Mouse (Mus musculus) myocyte (in vitro differentiated cells): ENCODE data around the gene BC048403.

Experiments
- MAX ChIP-seq: IDR thresholded peaks from one replicate; pipeline ENCODE4 v1.6.1; 2011; ENCODE audit warnings: low read depth, mild to moderate bottlenecking, control low read depth
- MYOG ChIP-seq, 3 experiments: IDR thresholded peaks; one replicate each; pipeline ENCODE4 v1.6.1; 2011; ENCODE audit warnings: control low read depth in 2 of 3, low read depth in 2 of 3, mild to moderate bottlenecking in 2 of 3; ENCODE audit not compliant: insufficient read length in 2 of 3, control insufficient read depth in 1 of 3, insufficient read depth in 1 of 3
- POLR2A ChIP-seq: IDR thresholded peaks from one replicate; pipeline ENCODE4 v1.6.1; 2011; ENCODE audit warnings: low read depth, mild to moderate bottlenecking, control low read depth, moderate library complexity; ENCODE audit not compliant: insufficient read length
- TCF12 ChIP-seq: IDR thresholded peaks from one replicate; pipeline ENCODE4 v1.6.1; 2011; ENCODE audit warnings: mild to moderate bottlenecking, control low read depth; ENCODE audit not compliant: poor library complexity, insufficient read depth, severe bottlenecking

DNA sequence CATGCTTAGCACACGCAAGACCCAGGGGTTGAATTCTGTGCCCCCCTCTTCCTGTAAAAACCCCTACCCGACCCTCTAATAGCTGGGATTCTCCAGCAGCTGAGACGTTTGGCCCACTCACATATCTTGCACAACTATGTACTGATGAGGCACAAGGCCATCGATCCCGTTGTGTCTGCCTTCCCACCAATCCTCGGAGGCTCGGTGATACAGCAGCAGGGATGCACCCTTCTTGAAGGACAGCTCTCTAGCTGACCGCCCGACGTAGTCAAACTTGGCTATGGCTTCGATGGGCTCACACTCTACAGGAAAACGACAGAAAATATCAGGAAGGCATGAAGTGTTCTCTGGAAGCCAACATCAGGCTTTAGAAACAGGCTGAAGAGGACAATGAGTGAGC is 54.7 kb downstream of the BC048403 start:
- no peak for TF ChIP-seq TCF12
- TF ChIP-seq POLR2A: no peak
- TF ChIP-seq MYOG (IDR thresholded peaks at IDR 0.05; ENCODE audit: control insufficient read depth in 1 of 3, insufficient read depth in 1 of 3, insufficient read length in 2 of 3, low read depth in 2 of 3): no peak
- no peak for TF ChIP-seq MAX
